Mouse (Mus musculus) frontal cortex, adult 2 months (tissue): ENCODE measurements around the gene Dcaf4. TPM values are rescaled to one million over a fixed set of nuclear protein-coding genes. Genes with fewer than 3 reads are reported as not detected.

ENCODE experiments used
- DNase-seq, 2 experiments: peaks; one replicate each; pipeline ENCODE4 v3.0.0; 2022; ENCODE audit warnings: low spot score in 1 of 2; ENCODE audit errors: extremely low spot score in 1 of 2
- polyA plus RNA-seq: library from polyadenylated mRNA; depleted of rRNA; stranded (reverse); fragments of >200 nt; gene quantifications from 2 replicates; pipeline ENCODE4 v1.2.3, GENCODE M21; 2012

The Dcaf4 gene
- polyA plus RNA-seq, 1 experiment = 37.8 TPM

GRCm38 (mm10) chr12:83534190-83534589, 13.9 kb downstream of the Dcaf4 start:
- peak in 1 of 2 experiments; percentile 37 for DNase-seq

- DNase-seq = no peak
These were observed 15.2 kb downstream of the Dcaf4 start for GRCm38 (mm10) chr12:83535428-83535827.

- no peak for DNase-seq
These were observed 15.8 kb downstream of the Dcaf4 start for GRCm38 (mm10) chr12:83536039-83536438.

- DNase-seq = no peak
These were observed 23.7 kb downstream of the Dcaf4 start for GRCm38 (mm10) chr12:83543997-83544396.

- no peak for DNase-seq
These were observed 24.5 kb downstream of the Dcaf4 start for GRCm38 (mm10) chr12:83544791-83545190.

GRCm38 (mm10) chr12:83551305-83551704, 31.0 kb downstream of the Dcaf4 start:
- DNase-seq = no peak

GRCm38 (mm10) chr12:83553816-83554215, 33.5 kb downstream of the Dcaf4 start:
- no peak for DNase-seq

GRCm38 (mm10) chr12:83555605-83556004, 35.3 kb downstream of the Dcaf4 start:
- DNase-seq = no peak

- no peak for DNase-seq
These were observed 38.2 kb downstream of the Dcaf4 start for GRCm38 (mm10) chr12:83558496-83558895.

- no peak for DNase-seq
These were observed 39.9 kb downstream of the Dcaf4 start for GRCm38 (mm10) chr12:83560189-83560588.

- DNase-seq = no peak
These were observed 42.3 kb downstream of the Dcaf4 start for GRCm38 (mm10) chr12:83562589-83562988.

- no peak for DNase-seq
These were observed 49.6 kb downstream of the Dcaf4 start for GRCm38 (mm10) chr12:83569866-83570265.

- no peak for DNase-seq
These were observed 52.5 kb downstream of the Dcaf4 start for GRCm38 (mm10) chr12:83572717-83573116.

- DNase-seq = no peak
These were observed 57.2 kb downstream of the Dcaf4 start for GRCm38 (mm10) chr12:83577445-83577844.

- no peak for DNase-seq
These were observed 58.1 kb downstream of the Dcaf4 start for GRCm38 (mm10) chr12:83578356-83578755.

GRCm38 (mm10) chr12:83578896-83579569, 58.8 kb downstream of the Dcaf4 start:
- DNase-seq = no peak

- no peak for DNase-seq
These were observed 60.0 kb downstream of the Dcaf4 start for GRCm38 (mm10) chr12:83580283-83580682.

- no peak for DNase-seq
These were observed 61.8 kb downstream of the Dcaf4 start for GRCm38 (mm10) chr12:83582106-83582505.

GRCm38 (mm10) chr12:83582747-83583146, 62.5 kb downstream of the Dcaf4 start:
- no peak for DNase-seq

- DNase-seq = no peak
These were observed 66.4 kb downstream of the Dcaf4 start for GRCm38 (mm10) chr12:83586628-83587027.
